ENCODE assay signal across 21 mouse cellular contexts in genomic region chr17:45834518-45835071, GRCm38 (mm10).
DNase-seq lines count a peak whose midpoint lies in the region; ATAC-seq and TF ChIP-seq lines count a peak whose summit lies in the region.
"Had no signal": no experiment of that assay in that cellular context is flagged by ENCODE, and none has a peak within 500 bp of the region (broad histone marks: within the 10 kb centered on the region; RNA-seq: fewer than 3 reads in every experiment).

No protein-coding gene starts in this region.

- H3K27ac ChIP-seq in hindbrain, embryonic 16.5 days (ENCODE audit: low read depth, low read length): no peak overlapping the region
- H3K27ac ChIP-seq in hindbrain, embryonic 12.5 days: no peak overlapping the region
- H3K27ac ChIP-seq in lung, postnatal 0 days (ENCODE audit: low read length): no peak overlapping the region
- H3K27ac ChIP-seq: embryonic facial prominence, embryonic 13.5 days; heart, embryonic 15.5 days; kidney, postnatal 0 days; limb, embryonic 15.5 days had no signal

- no peak for TF ChIP-seq CTCF in lung, postnatal 0 days (IDR thresholded peaks at IDR 0.05)

- no peaks in the 10 kb centered on the region for H3K36me3 ChIP-seq in hindbrain, embryonic 16.5 days (ENCODE audit: control insufficient read depth, insufficient read depth, low read length)
- no peaks in the 10 kb centered on the region for H3K36me3 ChIP-seq in hindbrain, embryonic 12.5 days
- H3K36me3 ChIP-seq in lung, postnatal 0 days (ENCODE audit: insufficient read depth, low read length): no peaks in the 10 kb centered on the region
- H3K36me3 ChIP-seq: embryonic facial prominence, embryonic 13.5 days; heart, embryonic 15.5 days; limb, embryonic 15.5 days had no signal

- ATAC-seq in cerebellum, adult (ENCODE audit: insufficient number of reproducible peaks, low FRiP score, low TSS enrichment): no peak
- peak; percentile 69; the same call in 1 of the 2 replicates for ATAC-seq in hindbrain, embryonic 16.5 days
- no peak for ATAC-seq in hindbrain, embryonic 12.5 days (ENCODE audit: low FRiP score)
- ATAC-seq in lung, postnatal 0 days: peak; percentile 40; the same call in 1 of the 2 replicates
- ATAC-seq: midbrain, embryonic 16.5 days had no signal

- H3K4me2 ChIP-seq in hindbrain, embryonic 16.5 days (ENCODE audit: low read length): no peak overlapping the region
- H3K4me2 ChIP-seq in hindbrain, embryonic 12.5 days (replicated peaks): no peak overlapping the region
- H3K4me2 ChIP-seq in lung, postnatal 0 days (replicated peaks; ENCODE audit: low read depth, low read length): no peak overlapping the region
- H3K4me2 ChIP-seq: embryonic facial prominence, embryonic 13.5 days; heart, embryonic 15.5 days; limb, embryonic 15.5 days had no signal

- no peaks in the 10 kb centered on the region for H3K27me3 ChIP-seq in hindbrain, embryonic 16.5 days (replicated peaks; ENCODE audit: control insufficient read depth, insufficient read depth, low read length)
- H3K27me3 ChIP-seq in hindbrain, embryonic 12.5 days: no peaks in the 10 kb centered on the region
- no peaks in the 10 kb centered on the region for H3K27me3 ChIP-seq in lung, postnatal 0 days (replicated peaks; ENCODE audit: insufficient read depth, low read length)
- H3K27me3 ChIP-seq: embryonic facial prominence, embryonic 13.5 days; limb, embryonic 15.5 days had no signal

- no peak for TF ChIP-seq EP300 in lung, postnatal 0 days (IDR thresholded peaks at IDR 0.05)

- H3K4me3 ChIP-seq in hindbrain, embryonic 16.5 days (ENCODE audit: low read length): no peak overlapping the region
- H3K4me3 ChIP-seq in hindbrain, embryonic 12.5 days: no peak overlapping the region
- H3K4me3 ChIP-seq in lung, postnatal 0 days (ENCODE audit: low read depth, low read length): no peak overlapping the region
- H3K4me3 ChIP-seq: embryonic facial prominence, embryonic 13.5 days; heart, embryonic 15.5 days; limb, embryonic 15.5 days had no signal

- DNase-seq in cerebellum, postnatal 10 days: peak; percentile 48 to 53
- peak; percentile 29 for DNase-seq in lung, postnatal 0 days (ENCODE audit: low spot score)
- no peak for DNase-seq in lung, postnatal 36 days
- DNase-seq in MN1 (ENCODE audit: low spot score): peak; percentile 92
- no peak for DNase-seq in spleen, postnatal 36 days (ENCODE audit: low spot score in 2 of 2)
- DNase-seq: adrenal gland, postnatal 14 days; cerebellum, adult 11-12 months; cerebellum, postnatal 14 days; heart, postnatal 36 days; kidney, adult 2 months; layer of hippocampus, adult 9-11 months; thymus, adult 18-20 months; thymus, postnatal 36 days had no signal

- H3K9me3 ChIP-seq in hindbrain, embryonic 16.5 days (ENCODE audit: control insufficient read depth, low read length): peaks cover 12% of the 10 kb centered on the region
- H3K9me3 ChIP-seq in hindbrain, embryonic 12.5 days (replicated peaks): peaks cover 16% of the 10 kb centered on the region
- peaks cover 4% of the 10 kb centered on the region; the same call in 1 of the 2 replicates for H3K9me3 ChIP-seq in lung, postnatal 0 days (ENCODE audit: low read length)
- H3K9me3 ChIP-seq: heart, embryonic 15.5 days; limb, embryonic 15.5 days had no signal

- H3K9ac ChIP-seq in hindbrain, embryonic 16.5 days (ENCODE audit: low read depth, low read length): no peak overlapping the region
- H3K9ac ChIP-seq in hindbrain, embryonic 12.5 days: no peak overlapping the region
- H3K9ac ChIP-seq in lung, postnatal 0 days (replicated peaks; ENCODE audit: low read depth): no peak overlapping the region
- H3K9ac ChIP-seq: embryonic facial prominence, embryonic 13.5 days; heart, embryonic 15.5 days; limb, embryonic 15.5 days had no signal

- WGBS in hindbrain, embryonic 16.5 days: 52% methylated on average over 10 of the region's 10 CpGs
- WGBS in hindbrain, embryonic 12.5 days: 74% methylated on average over 10 of the region's 10 CpGs
- WGBS in lung, postnatal 0 days: 67% methylated on average over 10 of the region's 10 CpGs

- no peaks in the 10 kb centered on the region; the same call in 1 of the 2 replicates for H3K4me1 ChIP-seq in hindbrain, embryonic 16.5 days (ENCODE audit: control insufficient read depth, insufficient read depth, low read depth, low read length)
- peaks cover 4% of the 10 kb centered on the region; the same call in 1 of the 2 replicates for H3K4me1 ChIP-seq in hindbrain, embryonic 12.5 days
- H3K4me1 ChIP-seq in lung, postnatal 0 days (ENCODE audit: insufficient read depth, low read depth, low read length): no peaks in the 10 kb centered on the region; the same call in 1 of the 2 replicates

Comparison
In these comparisons a context has a peak if more than half of its experiments do, and no peak if none do; other contexts are left out.
1. DNase-seq: peak in cerebellum, postnatal 10 days (2 of 2), lung, postnatal 0 days (single experiment) and MN1 (single experiment); none in lung, postnatal 36 days (single experiment) and spleen, postnatal 36 days (0 of 2).
2. ATAC-seq: peak in hindbrain, embryonic 16.5 days (single experiment) and lung, postnatal 0 days (single experiment); none in cerebellum, adult (single experiment) and hindbrain, embryonic 12.5 days (single experiment).